Mouse (Mus musculus): ENCODE measurements around the gene Ubb. TPM values are rescaled to one million over a fixed set of nuclear protein-coding genes. Genes with fewer than 3 reads are reported as not detected.

The Ubb gene
- polyA plus RNA-seq, 1 experiment from 2014 or later, result 5,616 TPM

DNA sequence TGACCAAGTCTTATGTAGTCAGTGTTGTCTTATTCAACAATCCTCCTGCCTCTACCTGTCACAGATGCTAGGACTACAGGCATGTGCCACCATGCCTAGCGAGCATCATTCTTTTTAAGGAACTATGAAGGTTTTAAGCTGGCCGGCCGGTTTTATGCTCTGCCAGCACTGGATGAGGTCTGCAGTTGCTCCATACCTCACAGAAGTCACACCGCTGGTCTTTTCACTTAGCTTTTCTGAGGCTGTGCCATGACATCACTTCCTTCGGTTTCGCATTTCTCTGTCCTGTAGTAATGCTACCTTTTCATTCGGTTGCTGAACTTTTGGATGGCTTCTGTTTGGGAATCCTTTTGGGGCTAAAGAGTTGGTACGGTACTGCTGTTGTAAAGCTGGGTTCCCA, 9.4 kb upstream of the Ubb start:
- WGBS, result 89% methylated on average over 8 of the region's 8 CpGs
- no peak overlapping the region for H3K4me3 ChIP-seq (ENCODE audit: low read depth, low read length)
- no peak overlapping the region for H3K27ac ChIP-seq (ENCODE audit: low read depth, low read length)
- no peaks in the 10 kb centered on the region for H3K36me3 ChIP-seq (ENCODE audit: control insufficient read depth, insufficient read depth, low read length)
- H3K27me3 ChIP-seq (replicated peaks; ENCODE audit: control insufficient read depth, insufficient read depth, low read length), result no peaks in the 10 kb centered on the region
- H3K9me3 ChIP-seq (replicated peaks; ENCODE audit: control insufficient read depth, low read length), result no peaks in the 10 kb centered on the region
- DNase-seq (ENCODE audit: low spot score), result no peak
- no peak overlapping the region for H3K4me2 ChIP-seq (ENCODE audit: low read length)
- ATAC-seq, result no peak
- no peak overlapping the region for H3K9ac ChIP-seq (ENCODE audit: low read length)
- 0 out of 2 replicates have a peak, but pooled peaks cover 7% of the 10 kb centered on the region for H3K4me1 ChIP-seq (ENCODE audit: control insufficient read depth, insufficient read depth, low read length)

GRCm38 (mm10) chr11:62543991-62544390, 7.0 kb upstream of the Ubb start:
- no peaks in the 10 kb centered on the region for H3K4me1 ChIP-seq (ENCODE audit: control insufficient read depth, insufficient read depth, low read length)
- H3K4me3 ChIP-seq (ENCODE audit: low read depth, low read length), result no peak overlapping the region
- WGBS, result 91% methylated on average over 3 of the region's 3 CpGs
- no peaks in the 10 kb centered on the region for H3K9me3 ChIP-seq (replicated peaks; ENCODE audit: control insufficient read depth, low read length)
- H3K27ac ChIP-seq (ENCODE audit: low read depth, low read length), result no peak overlapping the region
- ATAC-seq (no peak), DNase-seq (ENCODE audit: low spot score) (no peak)
- no peaks in the 10 kb centered on the region for H3K27me3 ChIP-seq (replicated peaks; ENCODE audit: control insufficient read depth, insufficient read depth, low read length)
- H3K36me3 ChIP-seq (ENCODE audit: control insufficient read depth, insufficient read depth, low read length), result no peaks in the 10 kb centered on the region
- H3K4me2 ChIP-seq (ENCODE audit: low read length), result no peak overlapping the region
- no peak overlapping the region for H3K9ac ChIP-seq (ENCODE audit: low read length)

GRCm38 (mm10) chr11:62549782-62550181, 1.2 kb upstream of the Ubb start:
- H3K4me2 ChIP-seq (ENCODE audit: low read length), result peak overlapping the region; percentile 75
- peaks cover 19% of the 10 kb centered on the region for H3K36me3 ChIP-seq (ENCODE audit: control insufficient read depth, insufficient read depth, low read length)
- H3K27ac ChIP-seq (ENCODE audit: low read depth, low read length), result peak overlapping the region; percentile 95
- peaks cover 18% of the 10 kb centered on the region for H3K4me1 ChIP-seq (ENCODE audit: control insufficient read depth, insufficient read depth, low read length)
- H3K9me3 ChIP-seq (replicated peaks; ENCODE audit: control insufficient read depth, low read length), result no peaks in the 10 kb centered on the region
- H3K4me3 ChIP-seq (ENCODE audit: low read depth, low read length), result peak overlapping the region; percentile 46
- H3K27me3 ChIP-seq (replicated peaks; ENCODE audit: control insufficient read depth, insufficient read depth, low read length), result no peaks in the 10 kb centered on the region
- peak; percentile 72 for DNase-seq (ENCODE audit: low spot score)
- 19% methylated on average over 5 of the region's 5 CpGs for WGBS
- ATAC-seq, result no peak
- H3K9ac ChIP-seq (ENCODE audit: low read length), result peak overlapping the region; percentile 84

DNA sequence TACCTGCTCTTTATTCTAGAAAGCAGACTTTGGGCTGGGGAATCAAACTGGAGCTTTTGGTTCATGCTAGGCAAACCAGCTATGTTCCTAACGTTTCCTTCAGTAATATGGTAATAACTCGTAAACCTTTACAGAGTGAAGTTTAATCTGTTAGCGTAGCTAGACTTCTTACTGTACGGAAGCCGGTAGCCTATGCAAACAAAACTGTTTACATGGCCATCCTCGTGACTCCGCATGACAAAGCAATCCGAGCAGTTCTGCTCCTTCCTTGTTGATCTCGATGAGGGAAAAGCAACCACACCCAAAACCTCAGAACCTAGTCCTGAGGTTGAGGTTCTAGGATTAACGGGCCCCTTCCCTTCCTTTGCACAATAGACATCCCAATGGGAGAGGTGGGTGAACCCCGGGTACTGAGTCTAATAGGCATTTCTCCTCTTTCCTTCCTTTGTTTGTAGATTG, 715 bp upstream of the Ubb start:
- H3K27me3 ChIP-seq (replicated peaks; ENCODE audit: control insufficient read depth, insufficient read depth, low read length), result no peaks in the 10 kb centered on the region
- peak overlapping the region; percentile 75 for H3K4me2 ChIP-seq (ENCODE audit: low read length)
- H3K36me3 ChIP-seq (ENCODE audit: control insufficient read depth, insufficient read depth, low read length), result peaks cover 24% of the 10 kb centered on the region
- WGBS, result 5% methylated on average over 11 of the region's 11 CpGs
- H3K9ac ChIP-seq (ENCODE audit: low read length), result peak overlapping the region; percentile 84
- peak overlapping the region; percentile 95 for H3K27ac ChIP-seq (ENCODE audit: low read depth, low read length)
- no peaks in the 10 kb centered on the region for H3K9me3 ChIP-seq (replicated peaks; ENCODE audit: control insufficient read depth, low read length)
- DNase-seq (ENCODE audit: low spot score), result peak; percentile 70
- peaks cover 22% of the 10 kb centered on the region for H3K4me1 ChIP-seq (ENCODE audit: control insufficient read depth, insufficient read depth, low read length)
- peak overlapping the region; percentile 46 for H3K4me3 ChIP-seq (ENCODE audit: low read depth, low read length)
- ATAC-seq, result peak; percentile 25

DNA sequence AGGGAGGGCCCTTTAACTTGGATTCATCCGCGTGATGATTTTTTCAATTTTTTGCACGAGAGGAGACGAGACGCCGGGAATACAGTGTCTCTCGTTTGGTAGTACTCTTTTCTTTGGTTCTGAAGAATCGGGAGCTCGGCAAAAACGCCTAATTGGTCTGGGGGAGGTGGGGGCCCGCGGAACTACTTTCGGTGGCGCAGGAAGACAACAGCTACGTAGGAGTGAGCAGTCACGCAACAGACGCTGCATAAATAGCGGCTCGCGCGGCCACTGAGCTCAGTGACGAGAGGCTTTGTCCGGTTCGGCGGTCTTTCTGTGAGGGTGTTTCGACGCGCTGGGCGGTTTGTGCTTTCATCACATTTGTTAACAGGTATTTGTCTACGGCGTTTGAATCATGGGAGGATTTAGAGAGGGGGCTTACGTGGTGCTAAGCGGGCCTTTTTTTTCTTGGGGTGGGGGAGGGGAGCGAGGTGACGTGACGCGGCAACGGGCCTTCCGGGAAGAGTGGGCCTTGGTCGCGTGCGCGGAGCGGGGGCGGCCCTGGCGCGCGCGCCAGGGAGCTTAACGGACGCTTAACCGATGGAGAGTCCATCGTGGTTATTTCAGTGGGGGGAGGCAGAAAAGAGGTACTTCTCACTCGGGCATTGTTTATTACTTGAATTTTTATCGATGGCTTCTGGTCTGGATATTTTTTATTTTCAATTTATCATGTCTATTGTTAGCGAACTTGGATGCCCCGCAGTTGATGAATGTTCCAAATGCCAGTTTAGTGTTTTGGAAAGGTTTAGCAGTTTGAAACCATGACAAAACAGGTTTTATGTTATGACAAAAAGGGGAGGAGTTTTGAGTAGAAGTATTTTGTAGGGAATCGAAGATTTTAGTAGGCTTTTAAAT, 502 bp downstream of the Ubb start:
- Histone ChIP-seq H3K4me1 (ENCODE audit: control insufficient read depth, insufficient read depth, low read length) (peaks cover 26% of the 10 kb centered on the region), H3K4me2 (ENCODE audit: low read length) (peak overlapping the region; percentile 53), H3K36me3 (ENCODE audit: control insufficient read depth, insufficient read depth, low read length) (peaks cover 31% of the 10 kb centered on the region), H3K9ac (ENCODE audit: low read length) (peak overlapping the region; percentile 85), H3K27ac (ENCODE audit: low read depth, low read length) (peak overlapping the region; percentile 88), H3K27me3 (replicated peaks; ENCODE audit: control insufficient read depth, insufficient read depth, low read length) (no peaks in the 10 kb centered on the region), H3K9me3 (replicated peaks; ENCODE audit: control insufficient read depth, low read length) (no peaks in the 10 kb centered on the region), H3K4me3 (ENCODE audit: low read depth, low read length) (peak overlapping the region; percentile 46)
- DNase-seq (ENCODE audit: low spot score), result peak; percentile 95
- under 1% methylated on average over 58 of the region's 58 CpGs for WGBS
- peak; percentile 87 for ATAC-seq

GRCm38 (mm10) chr11:62553186-62553585, 2.2 kb downstream of the Ubb start:
- no peaks in the 10 kb centered on the region for H3K9me3 ChIP-seq (replicated peaks; ENCODE audit: control insufficient read depth, low read length)
- no peaks in the 10 kb centered on the region for H3K27me3 ChIP-seq (replicated peaks; ENCODE audit: control insufficient read depth, insufficient read depth, low read length)
- ATAC-seq (no peak), DNase-seq (ENCODE audit: low spot score) (no peak)
- peak overlapping the region; percentile 50 for H3K9ac ChIP-seq (ENCODE audit: low read length)
- H3K36me3 ChIP-seq (ENCODE audit: control insufficient read depth, insufficient read depth, low read length), result peaks cover 31% of the 10 kb centered on the region
- H3K27ac ChIP-seq (ENCODE audit: low read depth, low read length), result no peak overlapping the region
- H3K4me2 ChIP-seq (ENCODE audit: low read length), result peak overlapping the region; percentile 89
- H3K4me1 ChIP-seq (ENCODE audit: control insufficient read depth, insufficient read depth, low read length), result peaks cover 26% of the 10 kb centered on the region
- 37% methylated on average over 1 of the region's 1 CpGs for WGBS
- H3K4me3 ChIP-seq (ENCODE audit: low read depth, low read length), result peak overlapping the region; percentile 50

DNA sequence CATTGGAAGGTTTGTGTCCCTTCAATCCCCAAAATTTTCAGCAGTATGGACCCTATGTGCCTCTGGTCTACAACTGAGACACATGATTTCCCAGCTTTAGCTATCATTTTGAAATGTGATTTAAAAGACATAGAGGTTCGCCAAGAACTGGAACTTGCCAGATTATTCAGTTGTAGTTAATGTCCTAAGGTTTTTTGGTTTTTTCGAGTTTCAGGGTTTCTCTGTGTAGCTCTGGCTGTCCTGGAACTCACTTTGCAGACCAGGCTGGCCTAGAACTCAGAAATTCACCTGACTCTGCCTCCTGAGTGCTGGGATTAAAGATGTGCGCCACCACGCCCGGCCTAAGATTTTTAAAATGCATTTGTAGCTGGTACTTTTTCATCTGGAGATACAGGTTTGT, 2.7 kb downstream of the Ubb start:
- DNase-seq (ENCODE audit: low spot score), result no peak
- Histone ChIP-seq H3K4me1 (ENCODE audit: control insufficient read depth, insufficient read depth, low read length) (peaks cover 26% of the 10 kb centered on the region), H3K4me2 (ENCODE audit: low read length) (peak overlapping the region; percentile 89), H3K9ac (ENCODE audit: low read length) (peak overlapping the region; percentile 50), H3K27ac (ENCODE audit: low read depth, low read length) (no peak overlapping the region), H3K27me3 (replicated peaks; ENCODE audit: control insufficient read depth, insufficient read depth, low read length) (no peaks in the 10 kb centered on the region), H3K4me3 (ENCODE audit: low read depth, low read length) (peak overlapping the region; percentile 50), H3K9me3 (replicated peaks; ENCODE audit: control insufficient read depth, low read length) (no peaks in the 10 kb centered on the region), H3K36me3 (ENCODE audit: control insufficient read depth, insufficient read depth, low read length) (peaks cover 31% of the 10 kb centered on the region)
- ATAC-seq, result no peak
- 86% methylated on average over 5 of the region's 5 CpGs for WGBS

DNA sequence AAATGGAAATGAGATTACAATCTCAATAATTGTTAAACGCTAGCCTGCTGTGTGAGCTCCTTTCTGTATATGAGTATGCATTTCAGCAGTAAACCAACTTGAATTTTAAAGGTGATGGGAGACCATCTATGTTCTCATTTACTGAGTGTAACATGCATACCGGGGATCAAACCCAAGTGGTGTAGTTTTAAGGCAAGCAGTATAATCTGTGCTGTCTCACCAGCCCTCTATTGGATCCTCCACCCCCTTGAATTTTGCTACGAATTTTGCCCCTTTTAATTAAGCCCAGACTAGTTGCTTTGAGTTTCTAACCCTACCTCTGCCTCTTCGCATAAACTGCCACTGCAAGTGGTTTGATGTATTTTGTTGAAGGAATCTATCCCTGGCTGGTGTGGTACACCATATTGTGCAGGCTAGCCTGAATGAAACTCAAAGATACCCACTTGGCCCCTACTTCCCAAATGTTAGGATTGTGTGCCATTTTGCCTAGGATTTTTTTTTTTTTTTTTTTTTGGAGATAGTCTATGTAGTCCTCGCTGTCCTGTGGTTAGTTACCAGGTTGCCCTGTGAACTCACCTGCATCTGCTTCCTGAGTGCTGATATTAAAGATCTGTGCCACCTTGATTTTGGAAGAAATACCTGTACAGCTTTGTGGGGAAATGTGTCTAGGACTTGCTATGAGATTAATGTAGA, 3.3 kb downstream of the Ubb start:
- Histone ChIP-seq H3K9me3 (replicated peaks; ENCODE audit: control insufficient read depth, low read length) (no peaks in the 10 kb centered on the region), H3K4me1 (ENCODE audit: control insufficient read depth, insufficient read depth, low read length) (peaks cover 26% of the 10 kb centered on the region), H3K27ac (ENCODE audit: low read depth, low read length) (no peak overlapping the region), H3K4me2 (ENCODE audit: low read length) (peak overlapping the region; percentile 89), H3K27me3 (replicated peaks; ENCODE audit: control insufficient read depth, insufficient read depth, low read length) (no peaks in the 10 kb centered on the region), H3K36me3 (ENCODE audit: control insufficient read depth, insufficient read depth, low read length) (peaks cover 31% of the 10 kb centered on the region), H3K4me3 (ENCODE audit: low read depth, low read length) (peak overlapping the region; percentile 50), H3K9ac (ENCODE audit: low read length) (peak overlapping the region; percentile 50)
- ATAC-seq, result no peak
- WGBS, result 58% methylated on average over 5 of the region's 5 CpGs
- DNase-seq (ENCODE audit: low spot score), result no peak

All from forebrain, embryonic 14.5 days (tissue).